Mouse (Mus musculus): ENCODE measurements around the gene Rhbdf2. TPM values are rescaled to one million over a fixed set of nuclear protein-coding genes. Genes with fewer than 3 reads are reported as not detected.

Rhbdf2 gene
- polyA plus RNA-seq, 1 experiment = 22.5 TPM

DNA sequence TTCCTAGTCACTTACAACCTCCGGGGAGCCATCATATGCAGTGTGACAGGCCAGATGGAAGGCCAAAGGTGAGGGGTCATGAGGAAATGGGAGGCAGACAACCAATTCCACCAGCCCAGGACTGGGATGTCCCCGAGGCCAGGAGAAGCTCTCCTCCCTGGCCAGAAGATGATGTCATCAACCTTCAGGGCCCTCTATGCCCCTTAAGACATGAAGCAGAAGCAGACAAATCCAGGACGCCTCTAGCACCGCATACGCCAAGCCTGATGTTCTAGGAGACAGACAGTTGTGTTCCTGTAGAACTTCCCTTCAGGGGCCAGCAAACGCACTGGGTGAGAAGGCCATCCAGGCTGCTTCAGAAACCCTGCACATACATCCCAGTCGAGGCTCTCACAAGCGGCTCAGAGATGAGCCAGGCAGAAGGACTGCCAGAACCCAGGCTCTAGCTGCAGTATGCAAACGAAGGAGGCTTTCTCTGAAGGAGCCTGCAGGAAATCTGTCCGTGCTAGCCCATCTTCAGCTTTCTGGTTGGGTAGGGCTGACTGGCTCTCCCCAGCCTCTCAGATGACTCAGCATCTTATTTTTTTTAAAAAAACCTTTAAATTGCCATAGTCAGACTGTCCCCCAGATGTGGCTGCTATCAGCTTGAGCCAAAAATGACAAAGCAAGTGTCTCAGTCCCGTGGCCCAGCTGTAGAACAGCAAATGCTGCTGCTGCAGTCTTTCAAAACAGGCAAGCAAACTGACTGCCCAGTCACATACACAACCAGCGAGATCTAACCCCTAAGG lies 53.9 kb downstream of the Rhbdf2 start:
- no peak for DNase-seq (ENCODE audit: low read depth, low spot score)
- WGBS = 64% methylated on average over 12 of the region's 12 CpGs

DNA sequence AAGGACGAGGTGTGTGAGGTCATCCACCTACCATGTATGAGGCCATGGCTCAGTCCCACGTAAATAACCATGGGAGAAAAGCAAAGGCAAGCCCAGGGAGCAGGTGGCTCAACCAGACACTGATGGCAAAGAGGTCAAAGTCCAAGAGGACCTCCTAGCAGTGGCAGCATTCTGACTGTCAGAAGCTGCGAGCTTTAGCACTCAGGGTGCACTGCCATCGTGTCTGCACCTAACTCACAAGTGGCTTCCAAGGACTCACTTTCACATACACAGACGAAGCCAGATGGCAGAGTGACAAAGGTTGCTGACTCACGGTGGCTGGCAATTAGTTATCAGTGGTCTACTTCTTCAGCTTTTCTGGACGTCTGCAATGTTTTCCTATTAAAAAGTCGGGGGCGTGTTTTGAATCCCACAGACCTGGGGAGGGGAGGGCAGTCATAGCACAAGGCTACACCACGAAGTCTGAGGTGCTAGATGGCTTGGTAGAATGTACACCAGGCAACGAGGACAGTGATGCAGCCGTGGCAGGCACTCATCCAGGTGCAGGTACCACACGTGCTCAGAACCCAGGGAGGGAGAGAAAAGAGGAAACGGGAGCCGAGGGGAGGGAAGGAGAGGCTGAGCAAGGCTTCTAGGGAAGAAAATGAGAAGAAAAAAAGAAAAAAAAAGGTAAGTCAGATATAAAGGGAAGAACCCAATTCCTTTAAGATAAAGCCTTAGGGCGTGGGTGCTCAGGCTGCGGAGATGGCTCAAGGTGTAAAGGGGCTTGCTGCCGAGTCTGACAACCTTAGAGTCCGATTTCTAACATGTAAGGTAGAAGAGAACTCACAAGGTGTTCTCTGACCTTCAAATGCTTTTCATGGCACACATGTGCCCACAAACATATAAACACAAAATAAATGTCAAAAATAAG lies 54.8 kb downstream of the Rhbdf2 start:
- WGBS = 44% methylated on average over 19 of the region's 19 CpGs
- DNase-seq (ENCODE audit: low read depth, low spot score) = no peak

DNA sequence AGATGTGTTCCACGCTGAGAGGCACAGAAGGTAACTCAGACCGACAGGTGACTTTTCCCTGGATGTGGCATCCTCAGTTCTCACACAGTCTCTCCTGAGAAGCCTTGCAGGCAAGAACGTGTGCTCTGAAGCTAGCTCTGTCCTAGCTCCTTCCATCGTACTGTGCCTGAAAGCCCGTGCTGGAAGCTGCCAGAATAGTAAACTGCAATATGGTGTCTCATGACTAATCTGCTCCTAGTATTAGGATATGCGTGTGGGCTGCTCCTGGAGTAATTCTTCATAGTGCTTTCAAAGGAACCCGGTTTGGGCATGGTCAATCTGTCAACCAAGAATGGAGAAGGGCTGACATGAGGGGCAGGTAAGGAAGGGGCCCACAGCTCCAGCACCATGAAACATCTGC lies 56.0 kb downstream of the Rhbdf2 start:
- 90% methylated on average over 7 of the region's 7 CpGs for WGBS
- DNase-seq (ENCODE audit: low read depth, low spot score) = no peak

DNA sequence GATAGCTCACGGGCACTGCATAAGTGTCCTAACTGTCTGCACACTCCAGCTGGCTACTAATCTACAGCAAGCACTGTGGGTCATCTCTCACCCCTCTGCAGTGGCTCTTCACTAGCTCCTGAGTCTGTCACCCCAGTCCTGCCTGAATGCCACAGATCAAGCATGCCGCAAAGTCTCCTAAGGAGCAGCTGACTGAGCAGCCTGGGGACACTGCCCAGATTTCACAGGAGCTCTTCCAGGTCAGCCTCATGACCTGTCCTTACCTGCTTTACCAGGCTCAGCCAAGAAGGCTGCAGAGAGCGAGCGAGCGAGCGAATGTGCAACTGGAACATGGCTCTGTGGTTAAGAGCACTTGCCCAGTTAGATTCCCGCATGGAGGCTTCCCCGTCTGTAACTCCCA lies 59.3 kb downstream of the Rhbdf2 start:
- 96% methylated on average over 8 of the region's 8 CpGs for WGBS
- no peak for DNase-seq (ENCODE audit: low read depth, low spot score)

DNA sequence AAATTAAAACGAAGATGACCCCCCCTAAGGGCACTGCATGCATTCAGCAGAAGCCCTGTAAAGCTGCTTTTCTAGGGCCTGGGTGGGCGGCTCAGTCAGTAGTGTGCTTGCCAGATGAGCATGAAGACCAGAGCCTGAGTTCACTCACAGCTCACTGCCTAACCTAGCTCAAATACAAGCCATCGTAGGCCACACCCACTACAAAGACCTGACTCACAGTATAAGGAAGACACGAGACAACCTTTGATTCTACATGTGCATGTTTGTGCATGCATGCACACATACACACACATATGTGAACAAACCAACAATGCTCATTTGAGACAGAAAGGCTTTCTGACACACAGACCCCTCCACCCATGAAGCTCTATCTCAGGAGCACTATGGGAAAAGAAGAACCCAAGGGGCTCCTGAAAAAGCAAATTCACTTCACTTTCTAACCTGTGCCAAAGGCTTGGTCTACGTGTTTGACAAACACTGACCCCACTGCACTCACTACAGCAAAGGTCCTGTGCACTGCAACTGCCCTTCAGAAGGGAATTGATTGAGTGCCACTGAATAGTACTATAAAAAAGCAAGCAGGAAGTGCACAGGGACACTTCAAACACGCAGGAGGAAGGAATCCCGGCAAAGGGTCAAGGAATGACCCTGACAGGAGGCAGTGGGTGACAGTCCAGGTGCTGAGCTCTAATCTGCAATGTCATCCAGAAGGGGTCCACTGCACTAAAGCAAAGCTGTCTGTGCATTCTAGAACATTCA lies 61.4 kb downstream of the Rhbdf2 start:
- DNase-seq (ENCODE audit: low read depth, low spot score) = no peak
- WGBS = 27% methylated on average over 7 of the region's 7 CpGs

DNA sequence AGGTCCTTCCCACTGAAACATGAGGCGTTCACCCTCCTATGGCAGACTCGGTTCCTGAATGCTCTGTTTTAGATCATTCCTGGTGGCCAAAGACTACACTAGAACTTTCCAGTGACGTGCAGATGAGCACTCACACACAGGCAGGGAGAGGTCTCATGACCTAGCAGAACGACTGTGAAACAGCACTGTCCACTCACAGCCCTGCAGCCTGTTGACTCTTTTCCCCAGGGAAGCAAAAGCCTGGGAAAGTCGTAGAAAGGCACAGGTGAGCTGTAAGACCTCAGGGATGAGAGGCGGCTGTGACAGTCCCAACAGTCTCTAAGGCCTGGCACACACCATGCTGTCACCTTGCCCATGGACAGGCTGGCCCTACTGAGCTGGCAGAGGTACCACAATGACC lies 70.5 kb downstream of the Rhbdf2 start:
- DNase-seq (ENCODE audit: low read depth, low spot score) = no peak
- WGBS = 70% methylated on average over 6 of the region's 6 CpGs

DNA sequence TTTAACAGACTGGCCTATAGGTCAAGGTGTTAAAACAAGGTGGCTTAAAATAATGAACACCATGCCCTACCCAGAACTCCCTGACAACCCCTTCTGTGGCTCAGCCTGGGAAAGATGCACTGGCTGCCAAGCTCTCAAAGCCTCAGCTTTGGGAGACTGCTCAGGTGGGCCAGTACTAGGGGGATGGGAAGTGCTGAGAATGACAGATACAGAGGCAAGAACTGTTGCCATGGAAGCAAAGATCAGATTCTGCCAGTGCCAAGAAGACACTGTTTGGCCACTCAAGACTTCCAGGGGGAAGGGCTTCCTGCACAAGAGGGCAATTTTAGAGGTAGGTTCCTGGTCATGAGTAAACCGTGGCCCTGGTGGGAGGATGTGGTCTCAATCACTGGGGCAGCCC lies 71.2 kb downstream of the Rhbdf2 start:
- WGBS = 58% methylated on average over 1 of the region's 1 CpGs
- no peak for DNase-seq (ENCODE audit: low read depth, low spot score)

DNA sequence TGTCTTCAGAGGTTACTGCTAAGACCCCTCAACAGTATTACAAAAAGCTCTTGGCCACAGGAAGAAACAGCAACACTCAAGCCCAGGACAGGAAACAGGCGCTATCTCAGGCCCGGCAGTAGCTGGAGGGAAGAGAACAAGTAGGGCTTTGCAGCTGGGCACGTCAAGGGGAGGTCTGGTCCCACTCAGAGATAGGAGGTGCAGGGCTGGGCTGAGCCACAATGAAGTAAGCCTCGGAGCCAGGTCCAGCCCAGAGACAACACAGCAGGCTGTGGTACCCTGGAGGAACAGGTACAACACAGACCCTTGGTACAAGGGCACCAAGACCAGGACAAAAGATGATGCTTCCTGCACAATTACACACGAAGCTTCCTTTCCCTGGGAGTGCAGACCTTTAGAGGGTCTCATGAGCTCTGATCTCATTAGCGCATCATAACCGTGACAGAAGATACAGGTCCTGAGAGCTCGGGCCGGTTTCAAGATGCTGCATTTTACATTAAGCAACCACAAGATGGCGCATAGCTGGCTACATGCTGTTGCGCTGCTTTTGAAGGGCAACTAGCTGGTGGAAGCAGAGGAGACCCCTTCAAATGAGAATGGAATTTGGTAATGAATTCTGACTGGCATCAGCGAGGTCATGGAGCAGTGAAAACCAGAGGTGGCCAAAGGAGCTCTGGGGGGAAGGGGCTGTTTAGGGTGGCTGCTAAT lies 72.5 kb downstream of the Rhbdf2 start:
- WGBS = 34% methylated on average over 12 of the region's 12 CpGs
- DNase-seq (ENCODE audit: low read depth, low spot score) = no peak

DNA sequence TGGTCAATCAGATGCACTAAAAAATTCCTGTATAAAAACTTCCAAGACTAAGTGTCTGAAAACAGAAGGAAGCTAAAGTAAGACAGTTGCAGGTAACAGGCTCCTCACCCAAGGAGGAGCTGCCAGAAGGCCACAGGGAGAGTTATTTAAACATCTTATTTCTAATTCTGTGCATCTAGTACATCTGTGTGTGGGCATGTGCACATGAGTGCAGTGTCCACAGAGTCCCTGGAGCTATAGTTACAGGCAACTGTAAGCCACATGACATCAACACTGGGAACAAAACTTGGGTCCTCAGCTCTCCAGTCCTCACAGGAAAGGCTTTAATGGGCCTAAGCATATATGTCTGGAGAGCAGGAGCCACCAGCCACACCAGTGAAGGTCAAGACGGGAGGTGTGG lies 74.6 kb downstream of the Rhbdf2 start:
- 44% methylated on average over 1 of the region's 1 CpGs for WGBS
- DNase-seq (ENCODE audit: low read depth, low spot score) = no peak

DNA sequence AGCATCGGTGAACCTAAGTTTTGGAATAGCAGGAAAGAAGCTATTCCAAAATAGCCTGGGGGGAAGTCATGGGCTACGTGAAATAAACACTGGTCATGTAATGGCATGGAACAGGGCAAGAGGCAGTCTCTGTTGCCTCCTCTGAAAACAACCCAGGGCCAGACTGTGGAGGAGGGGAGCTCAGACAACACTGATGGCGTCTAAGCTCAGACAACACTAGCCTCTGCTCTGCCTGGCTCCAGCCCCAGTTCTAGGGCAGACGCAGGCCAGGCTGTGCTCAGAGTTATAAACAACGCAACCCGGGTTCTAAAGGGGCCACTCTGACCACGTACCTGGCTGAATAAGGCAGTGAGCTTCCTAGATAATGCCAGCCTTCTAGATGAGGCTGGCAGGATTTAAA lies 76.1 kb downstream of the Rhbdf2 start:
- WGBS = 67% methylated on average over 7 of the region's 7 CpGs
- no peak for DNase-seq (ENCODE audit: low read depth, low spot score)

DNA sequence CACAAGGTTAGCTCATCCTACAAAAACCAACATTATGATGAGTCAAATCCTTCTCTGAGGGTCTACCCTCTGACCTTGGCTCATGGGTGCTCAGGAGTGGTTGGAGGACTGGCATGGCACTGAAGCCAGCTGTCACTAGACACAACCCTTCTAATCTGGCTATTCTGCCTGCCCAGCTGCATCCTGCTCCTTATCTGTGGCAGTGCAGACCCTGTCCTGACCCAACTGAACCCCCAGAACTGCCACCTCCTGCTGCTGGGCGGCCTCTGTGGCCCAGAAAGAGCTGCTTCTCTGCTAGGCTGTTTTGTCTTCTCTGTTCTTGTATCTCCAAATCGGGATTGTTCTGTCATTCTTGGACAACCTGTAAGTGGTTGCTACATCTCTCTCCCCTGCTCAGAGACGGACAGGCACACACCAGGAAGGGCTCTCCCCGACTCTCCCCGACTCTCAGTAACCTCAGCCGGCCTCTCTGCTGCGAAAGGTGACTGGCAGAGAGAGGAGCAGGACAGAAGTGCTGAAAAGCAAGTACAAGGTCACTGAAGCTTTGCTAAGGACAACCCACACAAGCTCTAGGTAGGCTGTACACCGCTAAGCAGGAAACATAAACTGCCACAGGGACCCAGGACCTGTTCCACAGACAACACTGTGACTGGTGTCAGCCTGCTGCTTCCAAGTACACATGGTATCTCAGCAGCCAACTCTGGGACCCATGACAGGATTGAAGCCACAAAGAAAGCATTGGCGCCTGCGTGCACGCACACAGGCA lies 77.4 kb downstream of the Rhbdf2 start:
- DNase-seq (ENCODE audit: low read depth, low spot score) = no peak
- 89% methylated on average over 11 of the region's 11 CpGs for WGBS

DNA sequence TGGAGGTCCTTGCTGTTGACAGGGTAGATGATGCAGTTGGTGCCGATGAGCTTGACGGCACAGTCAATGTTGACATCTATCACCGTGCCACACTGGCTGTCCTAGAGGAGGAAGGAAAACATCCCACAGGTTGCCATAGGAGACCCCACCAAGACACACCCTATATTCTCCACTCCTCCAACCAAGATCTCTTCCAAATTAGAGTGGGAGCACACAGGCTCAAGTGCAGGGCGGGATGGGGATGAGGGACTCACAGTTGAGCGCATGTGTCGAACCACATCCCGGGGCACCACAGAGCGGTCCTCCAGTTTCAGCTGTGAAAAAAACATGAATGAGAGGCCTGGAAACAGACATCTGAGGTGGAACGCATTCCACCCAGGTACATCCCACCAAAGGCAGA lies 78.0 kb downstream of the Rhbdf2 start:
- 94% methylated on average over 9 of the region's 9 CpGs for WGBS
- no peak for DNase-seq (ENCODE audit: low read depth, low spot score)

Other genes starting within 250 kb of the Rhbdf2 start
- 4.4 and 4.9 TPM in 2 replicates for gene Rnf157, start 214.0 kb downstream of the Rhbdf2 start, polyA plus RNA-seq (2012; rRNA removed)
- 217 and 229 TPM in 2 replicates for gene Ubald2, start 192.9 kb downstream of the Rhbdf2 start, polyA plus RNA-seq (2012; rRNA removed)
- 0.11 TPM in 2 replicates for gene Qrich2, start 160.8 kb downstream of the Rhbdf2 start, polyA plus RNA-seq (2012; rRNA removed)
- 235 and 348 TPM in 2 replicates for gene Prpsap1, start 132.8 kb downstream of the Rhbdf2 start, polyA plus RNA-seq (2012; rRNA removed)
- gene Sphk1, start 96.1 kb downstream of the Rhbdf2 start, polyA plus RNA-seq (2012; rRNA removed) = 5.2 and 21.8 TPM in 2 replicates
- gene Ube2o, start 45.6 kb downstream of the Rhbdf2 start, polyA plus RNA-seq (2012; rRNA removed) = 7.6 and 8.4 TPM in 2 replicates
- not detected in 2 replicates for gene Aanat, start 40.6 kb downstream of the Rhbdf2 start, polyA plus RNA-seq (2012; rRNA removed)
- 0.30 and 0.44 TPM in 2 replicates for gene Prcd, start 26.5 kb upstream of the Rhbdf2 start, polyA plus RNA-seq (2012; rRNA removed)
- 18.9 and 20.6 TPM in 2 replicates for gene Cygb, start 27.3 kb upstream of the Rhbdf2 start, polyA plus RNA-seq (2012; rRNA removed)
- gene St6galnac1, start 148.5 kb upstream of the Rhbdf2 start, polyA plus RNA-seq (2012; rRNA removed) = not detected in 2 replicates
- 6.3 and 10.4 TPM in 2 replicates for gene Mxra7, start 201.0 kb upstream of the Rhbdf2 start, polyA plus RNA-seq (2012; rRNA removed)
- 21.8 and 22.4 TPM in 2 replicates for gene Mettl23, start 216.3 kb upstream of the Rhbdf2 start, polyA plus RNA-seq (2012; rRNA removed)
- gene Jmjd6, start 216.4 kb upstream of the Rhbdf2 start, polyA plus RNA-seq (2012; rRNA removed) = 26.6 and 30.2 TPM in 2 replicates
- gene Mfsd11, start 225.4 kb upstream of the Rhbdf2 start, polyA plus RNA-seq (2012; rRNA removed) = 18.1 and 27.2 TPM in 2 replicates
- gene Srsf2, start 226.1 kb upstream of the Rhbdf2 start, polyA plus RNA-seq (2012; rRNA removed) = 264 and 426 TPM in 2 replicates

Data from large intestine, adult 2 months (tissue).